Mouse (Mus musculus) C2C12 (cell line): ENCODE measurements around the gene 4930455H04Rik. TPM values are rescaled to one million over a fixed set of nuclear protein-coding genes. Genes with fewer than 3 reads are reported as not detected.

ENCODE experiments used
- H3K27me3 ChIP-seq: one replicate; pipeline ENCODE4 v1.6.1; 2011; ENCODE audit not compliant: control insufficient read depth, insufficient read depth, insufficient read length
- H3K36me3 ChIP-seq: one replicate; pipeline ENCODE4 v1.6.1; 2011; ENCODE audit not compliant: control insufficient read depth, insufficient read depth
- H3K4me3 ChIP-seq: one replicate; pipeline ENCODE4 v1.5.1; 2011; ENCODE audit warnings: mild to moderate bottlenecking, control low read depth; ENCODE audit not compliant: poor library complexity, insufficient read depth, severe bottlenecking
- H3K79me2 ChIP-seq: one replicate; pipeline ENCODE4 v1.6.1; 2011; ENCODE audit not compliant: control insufficient read depth, insufficient read depth
- H3K79me3 ChIP-seq: one replicate; pipeline ENCODE4 v1.6.1; 2011; ENCODE audit warnings: low read depth, control low read depth
- H3ac ChIP-seq: one replicate; pipeline ENCODE3; 2011; ENCODE audit warnings: low read depth; ENCODE audit not compliant: control insufficient read depth, insufficient read length
- CEBPB ChIP-seq: IDR thresholded peaks from one replicate; pipeline ENCODE4 v1.6.1; 2011; ENCODE audit warnings: low read depth, mild to moderate bottlenecking, control low read depth, moderate library complexity
- CTCF ChIP-seq: IDR thresholded peaks from one replicate; pipeline ENCODE4 v1.5.1; 2011; ENCODE audit not compliant: control insufficient read depth, insufficient read depth, insufficient read length
- FOSL1 ChIP-seq: IDR thresholded peaks from one replicate; pipeline ENCODE4 v1.8.0; 2011; ENCODE audit warnings: mild to moderate bottlenecking, low read length; ENCODE audit not compliant: poor library complexity, insufficient read depth, severe bottlenecking
- MAX ChIP-seq: IDR thresholded peaks from one replicate; pipeline ENCODE4 v1.6.1; 2011; ENCODE audit warnings: mild to moderate bottlenecking, control low read depth
- MYOD1 ChIP-seq: IDR thresholded peaks from one replicate; pipeline ENCODE4 v1.6.1; 2011; ENCODE audit warnings: low read depth; ENCODE audit not compliant: control insufficient read depth, insufficient read length
- MYOG ChIP-seq: IDR thresholded peaks from one replicate; pipeline ENCODE4 v1.6.1; 2011; ENCODE audit not compliant: control insufficient read depth, insufficient read length; ENCODE audit errors: extremely low read depth
- USF1 ChIP-seq: IDR thresholded peaks from one replicate; pipeline ENCODE4 v1.6.1; 2011; ENCODE audit warnings: low read depth, mild to moderate bottlenecking, control low read depth, moderate library complexity
- polyA plus RNA-seq: library from polyadenylated mRNA; unstranded; fragments of >200 nt; fragmentation: generic; extraction: Trizol; gene quantifications from one replicate; pipeline ENCODE4 v1.2.1, GENCODE M21; 2012; ENCODE audit warnings: missing spikeins

Gene 4930455H04Rik
- polyA plus RNA-seq, 1 experiment: not detected

- TF ChIP-seq FOSL1 (no peak), CEBPB (no peak), USF1 (no peak), MYOG (no peak), MYOD1 (no peak), MAX (no peak), CTCF (no peak)
- no peak overlapping the region for H3ac ChIP-seq
- H3K4me3 ChIP-seq: no peak overlapping the region
- H3K27me3 ChIP-seq: no peaks in the 10 kb centered on the region
- H3K79me3 ChIP-seq: no peaks in the 10 kb centered on the region
- H3K79me2 ChIP-seq: no peaks in the 10 kb centered on the region
- H3K36me3 ChIP-seq: no peaks in the 10 kb centered on the region
Measured at GRCm38 (mm10) chr3:117003379-117003778, 35.3 kb downstream of the 4930455H04Rik start.

- H3K27me3 ChIP-seq: no peaks in the 10 kb centered on the region
- H3K79me2 ChIP-seq: no peaks in the 10 kb centered on the region
- H3K79me3 ChIP-seq: no peaks in the 10 kb centered on the region
- TF ChIP-seq MYOG: no peak
- TF ChIP-seq CEBPB: no peak
- no peak for TF ChIP-seq USF1
- TF ChIP-seq MYOD1: no peak
- no peak for TF ChIP-seq FOSL1
- no peak for TF ChIP-seq CTCF
- TF ChIP-seq MAX: no peak
- H3K4me3 ChIP-seq: no peak overlapping the region
- H3ac ChIP-seq: no peak overlapping the region
- H3K36me3 ChIP-seq: no peaks in the 10 kb centered on the region
Measured at GRCm38 (mm10) chr3:117006636-117007035, 38.6 kb downstream of the 4930455H04Rik start.

- H3K36me3 ChIP-seq: no peaks in the 10 kb centered on the region
- H3K79me2 ChIP-seq: no peaks in the 10 kb centered on the region
- no peak overlapping the region for H3K4me3 ChIP-seq
- no peaks in the 10 kb centered on the region for H3K27me3 ChIP-seq
- TF ChIP-seq CEBPB (no peak), CTCF (no peak), MYOG (no peak), MAX (no peak), USF1 (no peak)
- no peak overlapping the region for H3ac ChIP-seq
- H3K79me3 ChIP-seq: no peaks in the 10 kb centered on the region
Measured at GRCm38 (mm10) chr3:117007340-117007739, 39.3 kb downstream of the 4930455H04Rik start.

DNA sequence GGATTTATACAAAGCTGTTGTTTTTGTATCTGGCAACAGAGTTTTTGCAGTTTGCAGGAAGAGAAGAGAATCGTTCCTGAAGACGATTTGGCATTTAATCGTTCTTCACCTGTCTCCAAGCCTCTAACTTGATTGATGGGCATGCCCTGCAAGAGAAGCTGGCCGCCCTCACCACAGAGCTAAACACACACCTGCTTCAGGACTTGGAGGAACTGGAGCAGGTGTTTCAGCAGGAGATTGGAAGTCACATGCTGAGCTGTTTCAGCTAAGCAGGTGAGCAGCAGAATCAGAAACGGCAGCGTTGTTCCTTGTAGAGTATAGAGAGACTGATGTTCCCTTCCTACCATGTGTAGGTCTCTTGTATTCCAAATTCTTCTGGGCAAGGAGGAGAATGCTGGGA lies 42.1 kb downstream of the 4930455H04Rik start:
- no peak overlapping the region for H3K4me3 ChIP-seq

GRCm38 (mm10) chr3:117020319-117020718 lies 52.3 kb downstream of the 4930455H04Rik start:
- no peak for TF ChIP-seq CTCF
- Histone ChIP-seq H3K4me3 (no peak overlapping the region), H3K36me3 (no peaks in the 10 kb centered on the region), H3K79me3 (no peaks in the 10 kb centered on the region), H3ac (no peak overlapping the region), H3K27me3 (no peaks in the 10 kb centered on the region), H3K79me2 (no peaks in the 10 kb centered on the region)

More for the DNA sequence above, 42.1 kb downstream of the 4930455H04Rik start:
- Histone ChIP-seq H3ac (no peak overlapping the region), H3K36me3 (no peaks in the 10 kb centered on the region), H3K27me3 (no peaks in the 10 kb centered on the region), H3K79me2 (no peaks in the 10 kb centered on the region), H3K79me3 (no peaks in the 10 kb centered on the region)
- no peak for TF ChIP-seq MYOD1
- no peak for TF ChIP-seq FOSL1
- TF ChIP-seq MYOG: no peak
- TF ChIP-seq USF1: no peak
- TF ChIP-seq CEBPB: no peak
- TF ChIP-seq CTCF: no peak
- no peak for TF ChIP-seq MAX

GRCm38 (mm10) chr3:117021907-117022306 lies 53.8 kb downstream of the 4930455H04Rik start:
- no peak overlapping the region for H3K4me3 ChIP-seq
- H3K79me2 ChIP-seq: no peaks in the 10 kb centered on the region
- no peak for TF ChIP-seq USF1
- no peak for TF ChIP-seq FOSL1
- TF ChIP-seq MYOG: no peak
- no peak for TF ChIP-seq CTCF
- no peak for TF ChIP-seq MAX
- TF ChIP-seq MYOD1: no peak
- no peaks in the 10 kb centered on the region for H3K27me3 ChIP-seq
- H3ac ChIP-seq: no peak overlapping the region
- no peaks in the 10 kb centered on the region for H3K36me3 ChIP-seq
- H3K79me3 ChIP-seq: no peaks in the 10 kb centered on the region
